Mouse (Mus musculus) left cerebral cortex, postnatal 25 days (tissue): Measurements from ENCODE around the gene Maged1. TPM values are rescaled to one million over a fixed set of nuclear protein-coding genes. Genes with fewer than 3 reads are reported as not detected.

Experiments used
- total RNA-seq, 2 experiments: library from RNA; stranded (reverse); gene quantifications; 2 replicates each; pipeline ENCODE4 v1.2.3; 2021

The Maged1 gene
- total RNA-seq, 2 experiments from 2014 or later, result 444 to 445 TPM

Other genes starting within 250 kb of the Maged1 start
- not detected for gene Fam90a1b, start 175.4 kb downstream of the Maged1 start, total RNA-seq
- gene Apoo, start 175.0 kb downstream of the Maged1 start, total RNA-seq, result 10 to 100 TPM; 71.5 to 84.3 TPM
- 10 to 100 TPM; 33.7 to 35.7 TPM for gene Gspt2, start 93.9 kb upstream of the Maged1 start, total RNA-seq
- 10 to 100 TPM; 20.2 to 20.5 TPM for gene Zxdb, start 182.4 kb upstream of the Maged1 start, total RNA-seq